Mouse (Mus musculus): ENCODE data around the gene Capn2. TPM values are rescaled to one million over a fixed set of nuclear protein-coding genes. Genes with fewer than 3 reads are reported as not detected.

The Capn2 gene
- total and polyA plus RNA-seq, 2 experiments, result 9.3 to 27.8 TPM

DNA sequence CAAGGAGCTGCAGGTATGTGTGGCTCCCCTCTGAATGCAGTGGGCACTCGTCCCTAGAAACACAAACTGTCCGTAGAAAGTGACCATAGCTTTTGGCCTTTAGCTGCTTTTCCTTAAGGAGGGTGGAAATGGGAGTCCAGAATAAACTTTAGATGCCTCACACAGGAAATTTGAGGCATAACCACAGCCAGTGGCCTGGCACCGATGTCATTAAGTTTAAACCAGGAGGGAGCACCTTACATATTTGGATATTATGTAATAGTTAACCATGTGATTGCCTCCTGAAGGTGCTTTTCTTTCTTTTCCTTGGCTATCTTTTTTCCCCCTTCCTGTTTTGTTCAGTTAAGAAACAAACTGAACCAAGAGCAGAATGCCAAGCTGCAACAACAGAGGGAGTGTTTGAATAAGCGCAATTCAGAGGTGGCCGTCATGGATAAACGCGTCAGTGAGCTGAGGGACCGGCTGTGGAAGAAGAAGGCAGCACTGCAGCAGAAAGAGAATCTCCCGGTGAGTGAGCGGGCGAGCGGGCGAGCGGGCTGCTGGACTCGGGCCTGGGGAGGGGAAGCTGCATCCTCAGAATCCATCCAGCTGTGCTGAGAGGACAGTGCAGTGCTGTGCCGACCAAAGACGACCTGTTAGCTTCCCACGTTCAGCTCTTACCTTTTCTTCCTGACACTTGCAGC lies 75.5 kb downstream of the Capn2 start:
- no peak for DNase-seq (ENCODE audit: extremely low read depth, low read depth, low spot score)
- H3K27me3 ChIP-seq (ENCODE audit: control insufficient read depth, insufficient read depth, low read length), result no peaks in the 10 kb centered on the region
- H3K79me2 ChIP-seq (ENCODE audit: control insufficient read depth, insufficient read depth, low read length), result peaks cover 6% of the 10 kb centered on the region; the same call in 1 of the 2 replicates
- H3K4me3 ChIP-seq (ENCODE audit: insufficient read depth, low read depth, low read length), result no peak overlapping the region
- peaks cover 52% of the 10 kb centered on the region for H3K36me3 ChIP-seq (ENCODE audit: control insufficient read depth, insufficient read depth, low read length)
- no peak overlapping the region for H3K27ac ChIP-seq (replicated peaks; ENCODE audit: insufficient read depth, low read depth, low read length)
- no peak for TF ChIP-seq CTCF (IDR thresholded peaks at IDR 0.05; ENCODE audit: low read depth, low read length)
- TF ChIP-seq POLR2A (IDR thresholded peaks at IDR 0.05; ENCODE audit: extremely low read depth, insufficient read depth, low read length), result no peak
- WGBS, result 88% methylated on average over 18 of the region's 18 CpGs
- peaks cover 2% of the 10 kb centered on the region; the same call in 1 of the 2 replicates for H3K4me1 ChIP-seq (ENCODE audit: control insufficient read depth, insufficient read depth, low read length)
- no peak overlapping the region for H3K9ac ChIP-seq (ENCODE audit: low read depth, low read length)

DNA sequence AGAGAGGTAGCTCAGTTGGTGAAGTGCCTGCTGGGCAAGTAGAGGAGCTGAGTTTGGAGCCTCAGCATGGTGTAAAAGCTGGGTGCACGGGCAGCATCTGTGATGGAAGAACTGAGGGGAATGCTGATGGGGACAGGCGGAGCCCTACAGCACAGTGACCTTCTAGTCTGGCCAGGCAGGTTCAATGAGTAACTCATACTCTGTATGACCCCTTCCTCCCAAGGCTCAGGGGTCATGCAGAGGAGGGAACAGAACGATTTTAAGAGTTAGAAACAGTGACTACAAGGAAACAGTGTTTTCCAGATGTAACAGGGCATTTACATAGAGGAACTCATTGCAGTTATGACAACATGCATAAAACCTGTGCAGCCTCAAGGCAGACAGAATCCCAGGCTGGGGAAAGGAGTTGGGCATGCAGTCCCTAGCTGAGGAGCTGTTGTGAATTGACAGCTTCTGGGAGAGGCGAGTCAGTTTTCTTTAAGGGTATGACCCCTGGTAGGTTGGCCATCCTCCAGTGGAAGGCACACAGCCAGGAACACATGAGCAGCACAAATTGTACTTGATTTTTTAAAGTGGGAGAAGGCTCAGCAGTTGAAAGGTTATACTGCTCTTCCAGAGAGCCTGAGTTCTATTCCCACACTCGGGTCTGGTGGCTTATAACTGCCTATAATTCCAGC lies 77.7 kb downstream of the Capn2 start:
- H3K9ac ChIP-seq (ENCODE audit: low read depth, low read length), result no peak overlapping the region
- peaks cover 45% of the 10 kb centered on the region for H3K36me3 ChIP-seq (ENCODE audit: control insufficient read depth, insufficient read depth, low read length)
- peak overlapping the region; percentile 41 for H3K27ac ChIP-seq (replicated peaks; ENCODE audit: insufficient read depth, low read depth, low read length)
- no peak overlapping the region for H3K4me3 ChIP-seq (ENCODE audit: insufficient read depth, low read depth, low read length)
- peaks cover 2% of the 10 kb centered on the region; the same call in 1 of the 2 replicates for H3K4me1 ChIP-seq (ENCODE audit: control insufficient read depth, insufficient read depth, low read length)
- 12% methylated on average over 5 of the region's 5 CpGs for WGBS
- no peak for TF ChIP-seq CTCF (IDR thresholded peaks at IDR 0.05; ENCODE audit: low read depth, low read length)
- TF ChIP-seq POLR2A (IDR thresholded peaks at IDR 0.05; ENCODE audit: extremely low read depth, insufficient read depth, low read length), result no peak
- H3K79me2 ChIP-seq (ENCODE audit: control insufficient read depth, insufficient read depth, low read length), result no peaks in the 10 kb centered on the region; the same call in 1 of the 2 replicates
- H3K27me3 ChIP-seq (ENCODE audit: control insufficient read depth, insufficient read depth, low read length), result no peaks in the 10 kb centered on the region
- DNase-seq (ENCODE audit: extremely low read depth, low read depth, low spot score), result peak; percentile 86

DNA sequence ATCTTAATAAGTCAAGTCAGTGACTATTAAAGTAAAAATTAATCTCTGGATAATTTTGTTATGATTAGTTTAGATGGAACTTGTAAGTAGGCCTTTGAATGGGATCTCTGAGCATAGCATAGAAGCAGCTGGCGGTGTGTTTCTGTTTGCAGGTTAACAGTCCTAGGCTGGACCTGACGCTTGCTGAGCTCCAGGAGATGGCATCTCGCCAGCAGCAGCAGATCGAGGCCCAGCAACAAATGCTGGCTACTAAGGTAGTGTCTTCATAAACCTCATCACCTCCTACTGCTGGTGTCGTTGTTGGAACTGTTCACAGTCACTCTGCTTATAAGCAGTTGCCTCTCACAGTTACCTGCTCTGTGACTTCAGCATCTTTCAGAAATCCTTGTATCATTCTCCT lies 80.7 kb downstream of the Capn2 start:
- no peak for DNase-seq (ENCODE audit: extremely low read depth, low read depth, low spot score)
- Histone ChIP-seq H3K9ac (ENCODE audit: low read depth, low read length) (no peak overlapping the region), H3K27me3 (ENCODE audit: control insufficient read depth, insufficient read depth, low read length) (no peaks in the 10 kb centered on the region), H3K4me1 (ENCODE audit: control insufficient read depth, insufficient read depth, low read length) (peaks cover 2% of the 10 kb centered on the region; the same call in 1 of the 2 replicates), H3K36me3 (ENCODE audit: control insufficient read depth, insufficient read depth, low read length) (peaks cover 40% of the 10 kb centered on the region), H3K4me3 (ENCODE audit: insufficient read depth, low read depth, low read length) (no peak overlapping the region), H3K79me2 (ENCODE audit: control insufficient read depth, insufficient read depth, low read length) (no peaks in the 10 kb centered on the region), H3K27ac (replicated peaks; ENCODE audit: insufficient read depth, low read depth, low read length) (no peak overlapping the region)
- TF ChIP-seq POLR2A (IDR thresholded peaks at IDR 0.05; ENCODE audit: extremely low read depth, insufficient read depth, low read length), result no peak
- no peak for TF ChIP-seq CTCF (IDR thresholded peaks at IDR 0.05; ENCODE audit: low read depth, low read length)
- 61% methylated on average over 5 of the region's 5 CpGs for WGBS

DNA sequence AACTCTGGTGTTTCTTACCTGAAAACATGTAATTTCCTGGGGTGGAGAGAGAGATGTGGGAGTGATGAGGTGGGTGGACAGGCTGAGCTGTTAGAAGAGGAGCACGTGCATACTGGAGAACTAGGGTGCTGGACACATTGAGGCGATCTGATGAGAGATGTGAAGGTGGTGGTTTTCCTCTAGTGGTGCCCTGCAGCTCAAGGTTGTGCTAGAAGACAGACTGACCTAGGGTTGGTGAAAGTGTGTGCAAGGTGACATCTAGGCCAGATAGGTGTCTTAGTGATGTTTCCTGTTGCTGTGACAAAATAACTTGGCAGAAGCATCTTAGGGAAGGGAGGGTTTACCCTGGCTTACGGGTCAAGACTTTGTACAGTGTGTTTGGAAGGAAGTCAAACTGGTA lies 85.3 kb downstream of the Capn2 start:
- Histone ChIP-seq H3K4me3 (ENCODE audit: insufficient read depth, low read depth, low read length) (no peak overlapping the region), H3K79me2 (ENCODE audit: control insufficient read depth, insufficient read depth, low read length) (no peaks in the 10 kb centered on the region), H3K36me3 (ENCODE audit: control insufficient read depth, insufficient read depth, low read length) (peaks cover 31% of the 10 kb centered on the region), H3K9ac (ENCODE audit: low read depth, low read length) (no peak overlapping the region), H3K27me3 (ENCODE audit: control insufficient read depth, insufficient read depth, low read length) (no peaks in the 10 kb centered on the region), H3K27ac (replicated peaks; ENCODE audit: insufficient read depth, low read depth, low read length) (no peak overlapping the region), H3K4me1 (ENCODE audit: control insufficient read depth, insufficient read depth, low read length) (peaks cover 7% of the 10 kb centered on the region; the same call in 1 of the 2 replicates)
- WGBS, result 72% methylated on average over 3 of the region's 3 CpGs
- TF ChIP-seq CTCF (IDR thresholded peaks at IDR 0.05; ENCODE audit: low read depth, low read length) (no peak), POLR2A (IDR thresholded peaks at IDR 0.05; ENCODE audit: extremely low read depth, insufficient read depth, low read length) (no peak)
- DNase-seq (ENCODE audit: extremely low read depth, low read depth, low spot score), result peak; percentile 39

DNA sequence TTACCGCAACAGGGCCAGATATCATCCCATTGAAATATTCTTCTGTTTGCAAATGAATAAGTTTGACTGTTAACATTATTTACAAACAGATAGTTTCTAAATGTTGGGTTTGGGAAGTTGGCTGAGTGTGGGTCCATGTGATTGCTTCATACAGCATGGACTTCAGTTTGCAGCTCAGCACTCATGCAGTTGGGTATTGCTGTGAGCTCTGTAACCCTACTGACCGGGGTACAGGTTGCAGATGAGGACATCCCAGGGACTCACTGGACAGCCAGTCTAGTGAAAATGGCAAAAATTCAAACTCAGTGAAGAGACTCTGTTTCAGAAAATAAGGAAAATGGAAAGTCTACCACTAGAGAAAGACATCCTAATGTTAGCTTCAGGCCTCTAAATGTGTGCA lies 86.7 kb downstream of the Capn2 start:
- Histone ChIP-seq H3K4me3 (ENCODE audit: insufficient read depth, low read depth, low read length) (no peak overlapping the region), H3K9ac (ENCODE audit: low read depth, low read length) (no peak overlapping the region), H3K36me3 (ENCODE audit: control insufficient read depth, insufficient read depth, low read length) (peaks cover 25% of the 10 kb centered on the region), H3K27me3 (ENCODE audit: control insufficient read depth, insufficient read depth, low read length) (no peaks in the 10 kb centered on the region), H3K27ac (replicated peaks; ENCODE audit: insufficient read depth, low read depth, low read length) (no peak overlapping the region), H3K79me2 (ENCODE audit: control insufficient read depth, insufficient read depth, low read length) (peaks cover 5% of the 10 kb centered on the region), H3K4me1 (ENCODE audit: control insufficient read depth, insufficient read depth, low read length) (peaks cover 16% of the 10 kb centered on the region)
- DNase-seq (ENCODE audit: extremely low read depth, low read depth, low spot score), result peak; percentile 83
- WGBS, result 39% methylated on average over 2 of the region's 2 CpGs
- no peak for TF ChIP-seq CTCF (IDR thresholded peaks at IDR 0.05; ENCODE audit: low read depth, low read length)

DNA sequence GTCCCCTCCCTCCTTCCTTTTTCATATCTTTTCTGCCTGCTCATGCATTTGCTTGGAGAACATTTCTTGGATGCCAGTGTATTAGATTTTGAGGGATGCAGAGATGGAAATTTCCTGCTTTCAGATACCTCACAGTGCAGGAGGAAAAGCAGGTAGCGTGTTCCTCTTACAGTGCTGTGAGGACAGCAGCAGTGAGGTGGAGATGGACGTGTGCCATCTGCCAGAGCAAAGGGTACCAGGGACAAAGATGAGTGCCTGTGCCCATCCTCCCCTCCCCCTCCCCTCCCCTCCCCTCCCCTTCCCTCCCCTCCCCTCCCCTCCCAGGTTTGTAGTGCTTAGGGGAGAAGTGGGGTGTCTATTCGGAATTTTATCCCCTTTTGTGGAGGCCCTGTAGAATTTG lies 87.6 kb downstream of the Capn2 start:
- H3K27me3 ChIP-seq (ENCODE audit: control insufficient read depth, insufficient read depth, low read length), result no peaks in the 10 kb centered on the region
- no peak overlapping the region for H3K4me3 ChIP-seq (ENCODE audit: insufficient read depth, low read depth, low read length)
- TF ChIP-seq POLR2A (IDR thresholded peaks at IDR 0.05; ENCODE audit: extremely low read depth, insufficient read depth, low read length) (no peak), CTCF (IDR thresholded peaks at IDR 0.05; ENCODE audit: low read depth, low read length) (no peak)
- WGBS, result 42% methylated on average over 3 of the region's 3 CpGs
- H3K27ac ChIP-seq (replicated peaks; ENCODE audit: insufficient read depth, low read depth, low read length), result no peak overlapping the region
- peaks cover 13% of the 10 kb centered on the region for H3K79me2 ChIP-seq (ENCODE audit: control insufficient read depth, insufficient read depth, low read length)
- no peak overlapping the region for H3K9ac ChIP-seq (ENCODE audit: low read depth, low read length)
- H3K4me1 ChIP-seq (ENCODE audit: control insufficient read depth, insufficient read depth, low read length), result peaks cover 21% of the 10 kb centered on the region
- H3K36me3 ChIP-seq (ENCODE audit: control insufficient read depth, insufficient read depth, low read length), result peaks cover 21% of the 10 kb centered on the region
- peak; percentile 67 for DNase-seq (ENCODE audit: extremely low read depth, low read depth, low spot score)
